Mouse (Mus musculus): ENCODE data around the gene Ppp1r15b. TPM values are rescaled to one million over a fixed set of nuclear protein-coding genes. Genes with fewer than 3 reads are reported as not detected.

The Ppp1r15b gene
- 10 to 100 TPM; 24.1 to 26.0 TPM for total RNA-seq (2021)

GRCm38 (mm10) chr1:133130638-133131560, at the start of gene Ppp1r15b:
Gene Ppp1r15b (plus strand): TSS chr1:133131143.
- peak; percentile 95 to 96 for DNase-seq
- intact Hi-C loops (cut with DNase I) = no loop called here

GRCm38 (mm10) chr1:133083003-133083546, 47.9 kb upstream of the Ppp1r15b start:
- intact Hi-C loops (cut with DNase I) = no loop called here
- DNase-seq = no peak

- DNase-seq = peak; percentile 55 to 64
- intact Hi-C loops (cut with DNase I) = no loop called here
Measured at GRCm38 (mm10) chr1:133083942-133084625, 46.9 kb upstream of the Ppp1r15b start.

- intact Hi-C loops (cut with DNase I) = no loop called here
- no peak for DNase-seq
Measured at GRCm38 (mm10) chr1:133084708-133085416, 46.1 kb upstream of the Ppp1r15b start.

GRCm38 (mm10) chr1:133085417-133085742, 45.6 kb upstream of the Ppp1r15b start:
- intact Hi-C loops (cut with DNase I) = no loop called here
- no peak for DNase-seq

GRCm38 (mm10) chr1:133086804-133087203, 44.1 kb upstream of the Ppp1r15b start:
- intact Hi-C loops (cut with DNase I) = loop anchor here (1.0 to 2.0 kb wide), 2 partner anchors 14 to 48 kb away; no protein-coding TSS in a partner anchor

GRCm38 (mm10) chr1:133087206-133087905, 43.6 kb upstream of the Ppp1r15b start:
- DNase-seq = peak; percentile 72 to 73
- intact Hi-C loops (cut with DNase I) = loop anchor here (1.0 to 2.0 kb wide), 2 partner anchors 13 to 48 kb away; no protein-coding TSS in a partner anchor

More at GRCm38 (mm10) chr1:133086804-133087203, 44.1 kb upstream of the Ppp1r15b start:
- DNase-seq = no peak

GRCm38 (mm10) chr1:133088196-133088595, 42.7 kb upstream of the Ppp1r15b start:
- intact Hi-C loops (cut with DNase I) = no loop called here
- no peak for DNase-seq

GRCm38 (mm10) chr1:133089415-133089814, 41.5 kb upstream of the Ppp1r15b start:
- intact Hi-C loops (cut with DNase I) = no loop called here
- no peak for DNase-seq

GRCm38 (mm10) chr1:133090641-133091040, 40.3 kb upstream of the Ppp1r15b start:
- intact Hi-C loops (cut with DNase I) = no loop called here
- DNase-seq = no peak

- intact Hi-C loops (cut with DNase I) = no loop called here
- no peak for DNase-seq
Measured at GRCm38 (mm10) chr1:133091483-133091882, 39.5 kb upstream of the Ppp1r15b start.

GRCm38 (mm10) chr1:133093719-133094118, 37.2 kb upstream of the Ppp1r15b start:
- DNase-seq = no peak
- intact Hi-C loops (cut with DNase I) = no loop called here

GRCm38 (mm10) chr1:133100980-133101798, 29.8 kb upstream of the Ppp1r15b start:
- intact Hi-C loops (cut with DNase I) = loop anchor here (1.0 to 2.0 kb wide), 2 partner anchors 14 to 62 kb away; no protein-coding TSS in a partner anchor
- peak; percentile 76 to 82 for DNase-seq

GRCm38 (mm10) chr1:133102108-133102507, 28.8 kb upstream of the Ppp1r15b start:
- no peak for DNase-seq
- intact Hi-C loops (cut with DNase I) = no loop called here

- intact Hi-C loops (cut with DNase I) = no loop called here
- no peak for DNase-seq
Measured at GRCm38 (mm10) chr1:133103315-133103714, 27.6 kb upstream of the Ppp1r15b start.

GRCm38 (mm10) chr1:133103871-133104270, 27.1 kb upstream of the Ppp1r15b start:
- DNase-seq = no peak
- intact Hi-C loops (cut with DNase I) = no loop called here

- no peak for DNase-seq
- intact Hi-C loops (cut with DNase I) = no loop called here
Measured at GRCm38 (mm10) chr1:133116108-133116507, 14.8 kb upstream of the Ppp1r15b start.

GRCm38 (mm10) chr1:133118127-133118526, 12.8 kb upstream of the Ppp1r15b start:
- intact Hi-C loops (cut with DNase I) = no loop called here
- no peak for DNase-seq

GRCm38 (mm10) chr1:133118844-133119243, 12.1 kb upstream of the Ppp1r15b start:
- intact Hi-C loops (cut with DNase I) = no loop called here
- DNase-seq = no peak
